Mouse (Mus musculus) neural tube, embryonic 13.5 days (tissue): Measurements from ENCODE around the gene Lin7b. TPM values are rescaled to one million over a fixed set of nuclear protein-coding genes. Genes with fewer than 3 reads are reported as not detected.

Experiments
- ATAC-seq: fragments of 200-750 bp; cut with Nextera tagmentation; 2 replicates; pipeline ENCODE4 v1.8.0; 2017; ENCODE audit warnings: low read depth, mild to moderate bottlenecking, moderate TSS enrichment, moderate library complexity
- H3K27ac ChIP-seq: fragments of 300-500 bp; sonication (generic); replicated peaks from 2 replicates; pipeline ENCODE4 v1.5.1; 2015; ENCODE audit warnings: moderate library complexity, mild to moderate bottlenecking, inconsistent platforms
- H3K27me3 ChIP-seq: fragments of 300-500 bp; sonication (generic); 2 replicates; pipeline ENCODE4 v1.6.1; 2015; ENCODE audit warnings: mild to moderate bottlenecking, inconsistent platforms
- H3K36me3 ChIP-seq: fragments of 300-500 bp; sonication (generic); 2 replicates; pipeline ENCODE4 v1.6.1; 2015; ENCODE audit warnings: mild to moderate bottlenecking, inconsistent platforms
- H3K4me1 ChIP-seq: fragments of 300-500 bp; sonication (generic); replicated peaks from 2 replicates; pipeline ENCODE4 v1.6.1; 2015; ENCODE audit warnings: inconsistent platforms
- H3K4me2 ChIP-seq: fragments of 300-500 bp; sonication (generic); 2 replicates; pipeline ENCODE4 v1.6.1; 2015; ENCODE audit warnings: inconsistent platforms, mild to moderate bottlenecking, moderate library complexity
- H3K4me3 ChIP-seq: fragments of 300-500 bp; sonication (generic); 2 replicates; pipeline ENCODE4 v1.5.1; 2015; ENCODE audit warnings: mild to moderate bottlenecking, inconsistent platforms
- H3K9ac ChIP-seq: fragments of 300-500 bp; sonication (generic); 2 replicates; pipeline ENCODE4 v1.6.1; 2015; ENCODE audit warnings: moderate library complexity, mild to moderate bottlenecking, inconsistent platforms
- H3K9me3 ChIP-seq: fragments of 300-500 bp; sonication (generic); 2 replicates; pipeline ENCODE4 v1.6.1; 2016; ENCODE audit warnings: inconsistent platforms
- WGBS: fragments of 180-500 bp; shearing (Covaris S2); methylation state at CpG from one replicate; pipeline ENCODE4 v1.1.7; 2015; 5-methylcytosine and 5-hydroxymethylcytosine counted together
- polyA plus RNA-seq: library from polyadenylated mRNA; unstranded; fragments of >200 nt; fragmentation: Nextera tagmentation; extraction: Ambion mirVana; gene quantifications from 2 replicates; pipeline ENCODE4 v1.2.1, GENCODE M21; 2015

The Lin7b gene
- polyA plus RNA-seq, 1 experiment from 2014 or later = 11.1 TPM

DNA sequence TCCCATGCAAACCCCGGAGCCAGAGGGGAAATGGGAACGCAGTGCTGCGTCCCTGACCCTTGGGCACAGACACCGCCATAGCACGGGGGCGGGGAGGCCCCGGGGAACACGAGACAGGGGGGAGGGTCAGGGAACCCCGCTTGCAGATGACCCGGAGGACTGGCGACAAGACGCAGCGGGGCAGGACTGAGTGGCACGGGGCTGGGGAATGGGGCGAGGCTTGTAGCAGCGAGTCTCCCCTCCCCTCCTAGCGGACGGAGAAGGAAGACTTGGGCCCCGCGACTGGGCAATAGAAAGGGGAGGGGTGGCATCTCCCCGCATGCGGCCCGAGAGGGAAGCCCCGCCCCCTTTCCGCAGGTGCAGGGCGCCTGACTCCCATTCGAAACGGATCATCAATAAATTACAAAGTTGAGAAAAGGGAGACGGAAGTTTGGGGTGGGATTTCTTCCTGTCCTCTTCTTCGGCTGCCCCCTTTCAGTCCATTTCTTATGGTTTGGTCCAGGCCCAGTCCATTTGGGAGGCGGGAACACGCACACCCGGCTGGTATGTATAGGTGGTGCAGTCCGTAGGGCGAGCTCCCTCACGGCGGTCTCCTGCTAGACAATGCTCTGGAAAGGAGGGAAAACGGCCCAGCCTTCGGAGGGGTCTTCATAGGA lies 30.8 kb downstream of the Lin7b start:
- no peaks in the 10 kb centered on the region for H3K9me3 ChIP-seq
- peak; percentile 79 for ATAC-seq
- H3K4me2 ChIP-seq = peak overlapping the region; percentile 79
- H3K9ac ChIP-seq = peak overlapping the region; percentile 75
- H3K4me3 ChIP-seq = peak overlapping the region; percentile 49
- H3K27me3 ChIP-seq = peaks cover 21% of the 10 kb centered on the region
- peaks cover 6% of the 10 kb centered on the region; the same call in 1 of the 2 replicates for H3K36me3 ChIP-seq
- WGBS = 1% methylated on average over 37 of the region's 39 CpGs
- peak overlapping the region; percentile 52; the same call in 1 of the 2 replicates for H3K27ac ChIP-seq
- peaks cover 43% of the 10 kb centered on the region for H3K4me1 ChIP-seq

DNA sequence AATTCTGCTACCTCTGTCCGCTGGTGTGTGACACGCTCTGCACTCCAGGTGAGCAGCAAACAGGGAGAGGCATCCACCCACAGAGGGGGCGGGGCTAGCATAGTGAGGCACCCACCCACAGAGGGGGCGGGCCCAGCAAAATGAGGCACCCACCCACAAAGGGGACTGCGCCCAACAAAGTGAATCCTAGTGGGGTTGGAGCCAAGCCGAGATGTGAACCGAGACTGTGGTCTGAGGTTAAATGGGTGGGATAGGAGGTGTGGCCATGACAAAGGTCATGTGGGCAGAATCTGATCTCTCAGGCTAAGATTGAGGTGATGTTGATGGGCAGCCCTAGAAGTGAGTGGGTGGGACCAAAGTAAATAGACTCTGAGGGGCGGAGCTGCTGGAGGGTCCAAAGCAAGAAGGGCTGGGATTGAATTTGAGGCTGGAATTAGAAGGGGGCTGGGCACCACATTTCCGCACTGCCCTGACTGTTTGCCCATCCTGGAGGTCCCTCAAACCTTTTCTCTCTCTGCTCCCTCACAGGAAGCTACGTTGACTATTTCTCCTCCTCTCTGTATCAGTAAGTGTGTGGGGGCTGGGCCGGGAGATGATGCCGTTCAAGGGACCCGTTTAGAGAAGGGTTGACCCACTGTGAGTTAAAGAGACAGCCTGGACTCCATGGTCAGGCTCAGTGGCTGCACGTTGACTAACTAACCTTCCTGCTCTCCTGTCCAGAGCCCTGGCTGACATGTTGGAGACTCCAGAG lies 32.0 kb downstream of the Lin7b start:
- Histone ChIP-seq H3K9me3 (no peaks in the 10 kb centered on the region), H3K4me2 (peak overlapping the region; percentile 79), H3K4me1 (peaks cover 53% of the 10 kb centered on the region), H3K9ac (0 out of 2 replicates have a peak overlapping the region, but pooled peaks have one; percentile 4), H3K27ac (no peak overlapping the region), H3K4me3 (peak overlapping the region; percentile 49; the same call in 1 of the 2 replicates), H3K36me3 (0 out of 2 replicates have a peak, but pooled peaks cover under 1% of the 10 kb centered on the region), H3K27me3 (peaks cover 21% of the 10 kb centered on the region)
- no peak for ATAC-seq
- WGBS = 2% methylated on average over 14 of the region's 14 CpGs

DNA sequence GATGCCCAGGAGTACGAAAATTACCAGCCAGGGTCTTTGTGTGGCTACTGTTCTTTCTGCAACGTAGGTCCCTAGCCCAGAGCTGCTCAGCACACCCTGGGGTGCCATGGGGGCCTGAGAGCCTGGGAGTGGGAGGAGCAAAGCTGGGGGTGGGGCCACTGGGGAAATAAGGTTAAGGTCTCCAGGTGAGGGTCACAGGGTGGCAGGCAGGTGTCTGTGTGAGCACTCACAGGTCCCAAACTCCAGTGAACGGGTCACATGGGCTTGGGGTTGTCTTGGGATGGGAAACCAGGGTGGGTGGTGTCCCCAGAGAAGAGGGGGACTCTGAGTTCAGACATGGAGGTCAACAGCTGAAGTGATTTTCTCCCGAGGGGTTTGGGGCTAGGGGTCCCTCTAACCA lies 32.9 kb downstream of the Lin7b start:
- no peak overlapping the region for H3K4me2 ChIP-seq
- H3K4me3 ChIP-seq = no peak overlapping the region
- H3K36me3 ChIP-seq = no peaks in the 10 kb centered on the region
- WGBS = 18% methylated on average over 4 of the region's 4 CpGs
- peaks cover 61% of the 10 kb centered on the region for H3K4me1 ChIP-seq
- H3K27me3 ChIP-seq = peaks cover 21% of the 10 kb centered on the region
- no peak overlapping the region for H3K27ac ChIP-seq
- H3K9ac ChIP-seq = no peak overlapping the region
- no peaks in the 10 kb centered on the region for H3K9me3 ChIP-seq
- no peak for ATAC-seq

DNA sequence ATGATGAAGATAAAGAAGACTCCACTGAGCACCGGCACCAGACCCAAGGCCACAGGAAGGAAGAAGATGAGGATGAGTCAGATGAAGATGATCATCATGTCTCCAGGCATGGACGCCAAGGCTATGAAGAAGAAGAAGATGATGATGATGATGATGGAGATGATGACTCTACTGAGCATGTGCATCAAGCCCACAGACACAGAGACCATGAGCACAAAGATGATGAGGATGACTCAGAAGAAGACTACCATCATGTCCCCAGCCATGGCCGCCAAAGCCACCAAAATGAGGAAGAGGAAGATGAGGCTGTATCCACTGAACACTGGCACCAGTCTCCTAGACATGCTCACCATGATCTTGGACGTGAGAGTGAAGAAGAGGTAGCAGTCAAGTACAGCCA lies 34.1 kb downstream of the Lin7b start:
- Histone ChIP-seq H3K27me3 (peaks cover 18% of the 10 kb centered on the region), H3K4me2 (no peak overlapping the region), H3K4me3 (no peak overlapping the region), H3K27ac (no peak overlapping the region), H3K4me1 (peaks cover 63% of the 10 kb centered on the region), H3K9ac (no peak overlapping the region), H3K9me3 (no peaks in the 10 kb centered on the region), H3K36me3 (no peaks in the 10 kb centered on the region)
- ATAC-seq = no peak
- 95% methylated on average over 4 of the region's 4 CpGs for WGBS

DNA sequence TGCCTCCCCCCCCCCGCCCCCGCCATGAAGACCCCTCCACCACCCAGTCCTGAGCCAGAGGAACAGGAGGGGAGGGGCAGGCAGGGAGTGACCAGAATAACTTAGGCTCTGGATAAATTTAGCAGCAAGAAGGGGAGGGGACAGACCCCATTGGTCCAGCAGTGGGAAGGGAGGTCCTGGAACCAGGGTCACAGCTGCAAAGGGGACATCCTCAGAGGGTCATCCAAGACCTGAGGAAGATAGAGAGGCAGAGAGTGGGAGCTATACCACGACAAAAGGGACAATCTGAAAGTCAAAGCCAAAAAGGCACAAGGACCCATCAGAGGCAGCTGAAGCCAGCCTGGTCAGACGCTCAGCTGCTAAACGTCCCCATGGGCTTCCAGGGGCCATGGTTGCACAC lies 35.3 kb downstream of the Lin7b start, which contains the start of gene Hrc:
Hrc (plus strand) TSS at position 235 of the 400 bp plus-strand sequence.
- H3K4me1 ChIP-seq = peaks cover 50% of the 10 kb centered on the region
- H3K27me3 ChIP-seq = peaks cover 17% of the 10 kb centered on the region
- H3K4me2 ChIP-seq = peak within 1 kb of the TSS; percentile 91
- no peaks in the 10 kb centered on the region for H3K36me3 ChIP-seq
- H3K27ac ChIP-seq = no peak within 1 kb of the TSS
- 38% methylated on average over 5 of the region's 5 CpGs for WGBS
- H3K9ac ChIP-seq = peak within 1 kb of the TSS; percentile 76
- no peak for ATAC-seq
- H3K4me3 ChIP-seq = no peak within 1 kb of the TSS
- H3K9me3 ChIP-seq = no peaks in the 10 kb centered on the region

DNA sequence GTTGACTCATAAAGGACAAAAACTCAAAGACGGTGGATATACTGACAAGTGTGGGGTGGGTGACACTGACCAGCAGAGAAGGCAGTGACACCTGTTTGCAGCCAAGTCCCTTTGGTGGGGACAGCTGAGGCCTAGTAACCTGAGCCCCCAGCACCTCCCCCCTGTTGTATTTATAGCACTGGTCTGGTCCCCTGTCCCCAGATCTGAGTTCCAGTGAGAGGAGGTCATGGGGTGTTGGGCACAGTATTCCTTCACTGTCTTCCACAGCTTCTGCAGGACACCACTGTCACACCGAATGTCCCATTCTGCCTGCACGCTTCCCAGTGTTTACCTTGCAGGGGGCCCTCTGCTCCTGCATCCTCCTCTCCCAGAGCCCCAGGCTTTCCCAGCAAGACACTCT lies 35.8 kb downstream of the Lin7b start:
- Histone ChIP-seq H3K4me1 (peaks cover 46% of the 10 kb centered on the region), H3K36me3 (no peaks in the 10 kb centered on the region), H3K4me2 (no peak overlapping the region), H3K9me3 (no peaks in the 10 kb centered on the region), H3K4me3 (no peak overlapping the region), H3K27ac (no peak overlapping the region), H3K27me3 (peaks cover 17% of the 10 kb centered on the region), H3K9ac (peak overlapping the region; percentile 8; the same call in 1 of the 2 replicates)
- ATAC-seq = no peak
- WGBS = 32% methylated on average over 3 of the region's 3 CpGs

DNA sequence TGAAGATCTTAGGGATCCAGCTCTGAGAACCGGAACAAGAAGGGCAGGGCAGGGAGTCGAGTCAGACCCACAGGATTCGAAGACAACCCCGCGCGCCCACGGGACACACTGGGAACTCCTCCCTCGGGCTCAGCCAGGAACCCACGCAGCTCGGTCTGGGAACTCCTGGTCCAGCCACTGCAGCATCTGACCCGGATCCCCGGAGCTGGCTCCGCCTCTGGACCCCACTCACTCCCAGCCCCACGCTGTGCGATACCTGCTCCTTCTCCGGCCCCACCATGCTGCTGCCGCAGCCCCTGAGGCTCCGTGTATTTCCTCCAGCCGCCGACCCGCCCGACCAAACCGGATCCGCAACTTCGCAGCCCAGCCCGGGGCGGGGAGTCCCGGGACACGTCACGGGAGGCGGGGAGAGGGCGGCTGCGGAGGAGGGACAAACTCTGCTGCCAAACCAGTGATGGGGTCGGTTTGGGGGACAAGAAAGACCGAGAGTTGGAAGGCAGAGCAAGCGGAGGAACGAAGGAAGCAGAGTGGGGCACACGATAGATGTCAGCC lies 36.9 kb downstream of the Lin7b start, which contains the start of gene Trpm4:
Trpm4 (minus strand) TSS at position 350 of the 552 bp plus-strand sequence.
- Histone ChIP-seq H3K9me3 (no peaks in the 10 kb centered on the region), H3K9ac (peak within 1 kb of the TSS; percentile 76), H3K36me3 (no peaks in the 10 kb centered on the region), H3K4me1 (peaks cover 35% of the 10 kb centered on the region), H3K27ac (no peak within 1 kb of the TSS; the same call in 1 of the 2 replicates), H3K4me2 (peak within 1 kb of the TSS; percentile 91), H3K27me3 (peaks cover 13% of the 10 kb centered on the region), H3K4me3 (peak within 1 kb of the TSS; percentile 54)
- WGBS = under 1% methylated on average over 38 of the region's 38 CpGs
- peak; percentile 57 for ATAC-seq

DNA sequence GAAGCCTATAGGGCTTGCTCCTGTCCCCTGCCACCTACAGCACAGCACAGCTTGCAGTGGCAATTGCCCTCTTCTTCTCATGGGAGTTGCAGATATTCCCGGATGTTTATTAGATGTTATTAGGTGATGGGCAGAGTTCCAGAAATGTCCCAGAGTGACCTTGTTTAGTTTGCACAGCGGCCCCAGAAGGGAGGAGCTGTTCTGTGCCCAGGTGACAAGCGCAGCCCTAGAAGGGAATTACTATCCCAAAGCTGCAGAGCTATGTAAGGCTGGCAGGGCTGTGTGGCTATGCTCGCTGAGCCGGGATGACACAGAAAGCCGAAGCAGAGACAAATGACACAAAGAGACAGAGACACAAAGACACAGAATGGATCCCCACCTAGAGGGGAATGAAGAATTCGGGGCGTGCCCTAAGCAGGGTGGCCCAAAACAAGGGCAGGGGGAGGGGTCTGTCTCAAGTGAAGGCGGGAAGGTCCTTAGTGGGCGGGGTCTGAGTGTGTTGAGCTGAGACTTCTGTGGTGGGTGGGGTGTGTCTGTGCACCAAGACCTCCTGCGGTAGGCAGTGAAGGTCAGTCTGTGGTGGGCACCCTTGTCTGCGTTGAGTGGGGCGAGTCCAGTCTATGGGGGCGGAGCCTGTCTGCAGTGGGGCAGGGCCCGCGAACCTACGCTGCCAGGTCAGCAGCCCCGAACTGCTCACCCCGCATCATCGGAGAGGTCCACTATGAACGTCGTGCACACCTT lies 37.5 kb downstream of the Lin7b start:
- H3K4me2 ChIP-seq = peak overlapping the region; percentile 91
- H3K27me3 ChIP-seq = peaks cover 7% of the 10 kb centered on the region
- no peak overlapping the region; the same call in 1 of the 2 replicates for H3K27ac ChIP-seq
- 4% methylated on average over 22 of the region's 22 CpGs for WGBS
- ATAC-seq = peak; percentile 47
- no peaks in the 10 kb centered on the region for H3K9me3 ChIP-seq
- H3K4me3 ChIP-seq = peak overlapping the region; percentile 54
- H3K9ac ChIP-seq = peak overlapping the region; percentile 76
- peaks cover 28% of the 10 kb centered on the region for H3K4me1 ChIP-seq
- no peaks in the 10 kb centered on the region for H3K36me3 ChIP-seq

DNA sequence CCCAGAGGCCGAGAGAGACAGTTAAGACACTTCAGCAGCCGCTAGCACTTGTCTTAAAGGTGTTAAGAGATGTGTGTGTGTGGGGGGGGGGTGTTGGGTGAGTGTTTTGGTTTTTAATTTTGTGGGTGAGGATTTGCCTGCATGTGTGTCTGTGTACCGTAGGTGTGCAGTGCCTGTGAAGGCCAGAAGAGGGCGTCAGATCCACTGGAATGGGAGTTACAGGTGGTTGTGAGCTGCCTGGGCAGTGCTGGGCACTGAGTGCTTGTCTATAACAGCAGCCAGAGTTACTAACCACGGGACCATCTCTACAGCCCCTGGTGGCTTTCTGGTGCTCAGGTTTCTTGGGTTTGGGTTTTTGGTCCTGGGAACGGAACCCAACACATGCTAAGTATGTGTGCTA lies 38.9 kb downstream of the Lin7b start:
- Histone ChIP-seq H3K9ac (no peak overlapping the region), H3K4me3 (no peak overlapping the region), H3K9me3 (no peaks in the 10 kb centered on the region), H3K4me1 (peaks cover 28% of the 10 kb centered on the region), H3K36me3 (no peaks in the 10 kb centered on the region), H3K27ac (no peak overlapping the region), H3K4me2 (no peak overlapping the region), H3K27me3 (no peaks in the 10 kb centered on the region; the same call in 1 of the 2 replicates)
- ATAC-seq = no peak
- WGBS = 86% methylated on average over 6 of the region's 6 CpGs

DNA sequence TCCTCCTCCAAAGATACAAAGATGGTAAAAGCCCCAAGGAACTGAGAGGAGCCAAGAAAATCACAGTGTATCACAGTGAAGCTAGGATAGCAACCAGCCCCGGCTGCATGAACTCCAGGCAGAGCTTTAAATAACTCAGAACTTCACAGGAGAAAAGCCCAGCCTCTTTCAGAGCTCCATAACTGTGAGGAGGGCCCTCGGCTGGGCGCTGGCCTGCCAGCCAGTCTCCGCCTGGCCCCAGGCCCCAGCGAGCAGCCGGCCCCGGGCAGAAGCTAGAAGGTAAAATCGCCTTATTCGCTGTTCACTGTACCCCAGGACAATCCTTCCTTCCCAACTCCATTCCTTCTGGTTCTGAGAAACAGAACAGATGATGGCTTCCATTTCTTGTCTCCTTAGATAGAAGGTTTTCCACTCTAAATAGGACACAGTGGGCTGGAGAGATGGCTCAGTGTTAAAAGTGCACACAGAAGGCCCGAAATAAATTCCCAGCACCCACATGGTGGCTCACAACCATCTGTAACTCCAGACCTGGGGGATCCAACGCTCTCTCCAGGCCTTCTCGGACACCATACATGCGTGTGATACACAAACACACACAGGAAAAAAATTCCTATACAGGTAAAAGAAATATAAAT lies 41.4 kb downstream of the Lin7b start:
- Histone ChIP-seq H3K9me3 (no peaks in the 10 kb centered on the region), H3K4me2 (no peak overlapping the region), H3K4me3 (no peak overlapping the region), H3K36me3 (0 out of 2 replicates have a peak, but pooled peaks cover 4% of the 10 kb centered on the region), H3K27me3 (no peaks in the 10 kb centered on the region), H3K4me1 (peaks cover 18% of the 10 kb centered on the region), H3K9ac (no peak overlapping the region), H3K27ac (no peak overlapping the region)
- no peak for ATAC-seq
- WGBS = 74% methylated on average over 13 of the region's 13 CpGs

DNA sequence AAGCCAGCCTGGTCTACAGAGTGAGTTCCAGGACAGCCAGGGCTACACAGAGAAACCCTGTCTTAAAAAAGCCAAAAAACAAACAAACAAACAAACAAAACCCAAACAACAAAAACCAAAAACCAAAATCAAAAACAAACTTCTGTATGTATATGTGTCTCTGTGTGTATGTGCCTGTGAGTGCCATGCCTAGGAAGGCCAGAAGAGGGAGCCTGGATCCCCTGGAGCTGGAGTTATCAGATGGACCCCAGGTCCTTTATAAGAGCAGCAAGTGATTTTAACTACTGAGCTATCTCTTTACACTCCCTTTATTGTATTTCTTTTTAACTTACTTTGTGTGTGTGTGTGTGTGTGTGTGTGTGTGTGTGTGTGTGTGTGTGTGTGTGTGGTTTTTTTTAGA lies 44.6 kb downstream of the Lin7b start:
- Histone ChIP-seq H3K4me1 (no peaks in the 10 kb centered on the region), H3K4me3 (no peak overlapping the region), H3K27ac (no peak overlapping the region), H3K36me3 (0 out of 2 replicates have a peak, but pooled peaks cover 4% of the 10 kb centered on the region), H3K4me2 (no peak overlapping the region), H3K9ac (no peak overlapping the region), H3K27me3 (no peaks in the 10 kb centered on the region), H3K9me3 (no peaks in the 10 kb centered on the region)
- ATAC-seq = no peak
